Mouse (Mus musculus) heart, embryonic 15.5 days (tissue): Measurements from ENCODE around the gene Prr22. TPM values are rescaled to one million over a fixed set of nuclear protein-coding genes. Genes with fewer than 3 reads are reported as not detected.
A peak's percentile ranks its signal among the peaks of the same experiment; 100 is the strongest.

Experiments
- ATAC-seq: fragments of 200-750 bp; cut with Nextera tagmentation; replicated peaks from 2 replicates; pipeline ENCODE4 v1.8.0; 2017; ENCODE audit warnings: low read depth, moderate TSS enrichment; ENCODE audit not compliant: insufficient number of reproducible peaks, insufficient read depth, low FRiP score
- H3K27ac ChIP-seq: fragments of 300-500 bp; sonication (generic); 2 replicates; pipeline ENCODE4 v1.5.1; 2015; ENCODE audit warnings: mild to moderate bottlenecking, inconsistent platforms
- H3K27me3 ChIP-seq: fragments of 300-500 bp; sonication (generic); 2 replicates; pipeline ENCODE4 v1.6.1; 2015; ENCODE audit warnings: inconsistent platforms
- H3K36me3 ChIP-seq: fragments of 300-500 bp; sonication (generic); 2 replicates; pipeline ENCODE4 v1.6.1; 2015; ENCODE audit warnings: mild to moderate bottlenecking, inconsistent platforms
- H3K4me1 ChIP-seq: fragments of 300-500 bp; sonication (generic); replicated peaks from 2 replicates; pipeline ENCODE4 v1.6.1; 2015; ENCODE audit warnings: inconsistent platforms
- H3K4me2 ChIP-seq: fragments of 300-500 bp; sonication (generic); 2 replicates; pipeline ENCODE4 v1.6.1; 2015; ENCODE audit warnings: inconsistent platforms, mild to moderate bottlenecking, moderate library complexity
- H3K4me3 ChIP-seq: fragments of 300-500 bp; sonication (generic); 2 replicates; pipeline ENCODE4 v1.5.1; 2015; ENCODE audit warnings: mild to moderate bottlenecking, inconsistent platforms
- H3K9ac ChIP-seq: fragments of 300-500 bp; sonication (generic); 2 replicates; pipeline ENCODE4 v1.6.1; 2015; ENCODE audit warnings: mild to moderate bottlenecking, inconsistent platforms
- H3K9me3 ChIP-seq: fragments of 300-500 bp; sonication (generic); replicated peaks from 2 replicates; pipeline ENCODE4 v1.6.1; 2016; ENCODE audit warnings: inconsistent platforms
- WGBS: fragments of 180-500 bp; shearing (Covaris S2); methylation state at CpG from one replicate; pipeline ENCODE4 v1.1.7; 2015; ENCODE audit warnings: mixed read lengths; 5-methylcytosine and 5-hydroxymethylcytosine counted together
- polyA plus RNA-seq: library from polyadenylated mRNA; unstranded; fragments of >200 nt; fragmentation: Nextera tagmentation; extraction: Ambion mirVana; gene quantifications from 2 replicates; pipeline ENCODE4 v1.2.1, GENCODE M21; 2015

Prr22 gene
- polyA plus RNA-seq, result 0.92 and 1.1 TPM in 2 replicates

- no peak within 1 kb of the TSS for H3K4me2 ChIP-seq
- ATAC-seq, result no peak
- peaks cover 14% of the 10 kb centered on the region for H3K4me1 ChIP-seq
- H3K9ac ChIP-seq, result no peak within 1 kb of the TSS
- 86% methylated on average over 5 of the region's 5 CpGs for WGBS
- H3K4me3 ChIP-seq, result no peak within 1 kb of the TSS
- H3K36me3 ChIP-seq, result peaks cover 43% of the 10 kb centered on the region
- no peaks in the 10 kb centered on the region for H3K9me3 ChIP-seq
- H3K27ac ChIP-seq, result no peak within 1 kb of the TSS
- H3K27me3 ChIP-seq, result no peaks in the 10 kb centered on the region
These were observed at the start of gene Prr22 for GRCm38 (mm10) chr17:56769950-56770349. TSS of gene Prr22 (plus strand) at chr17:56770250.

- no peak for ATAC-seq
- peaks cover 33% of the 10 kb centered on the region for H3K36me3 ChIP-seq
- H3K4me3 ChIP-seq, result no peak overlapping the region
- no peaks in the 10 kb centered on the region for H3K9me3 ChIP-seq
- H3K4me1 ChIP-seq, result peaks cover 49% of the 10 kb centered on the region
- H3K9ac ChIP-seq, result no peak overlapping the region
- no peaks in the 10 kb centered on the region for H3K27me3 ChIP-seq
- peak overlapping the region; percentile 32; the same call in 1 of the 2 replicates for H3K27ac ChIP-seq
- H3K4me2 ChIP-seq, result no peak overlapping the region
- 70% methylated on average over 5 of the region's 5 CpGs for WGBS
These were observed 47.6 kb upstream of the Prr22 start for GRCm38 (mm10) chr17:56722441-56722840.

- Histone ChIP-seq H3K27ac (0 out of 2 replicates have a peak overlapping the region, but pooled peaks have one; percentile 25), H3K4me3 (no peak overlapping the region), H3K4me2 (no peak overlapping the region), H3K9ac (peak overlapping the region; percentile 29), H3K27me3 (no peaks in the 10 kb centered on the region), H3K9me3 (no peaks in the 10 kb centered on the region), H3K4me1 (peaks cover 57% of the 10 kb centered on the region), H3K36me3 (peaks cover 33% of the 10 kb centered on the region)
- WGBS, result 70% methylated on average over 11 of the region's 11 CpGs
- no peak for ATAC-seq
These were observed 46.5 kb upstream of the Prr22 start for GRCm38 (mm10) chr17:56723419-56724161.

GRCm38 (mm10) chr17:56727029-56727649 is 42.9 kb upstream of the Prr22 start:
- H3K27me3 ChIP-seq, result peaks cover 6% of the 10 kb centered on the region; the same call in 1 of the 2 replicates
- peak overlapping the region; percentile 40 for H3K4me2 ChIP-seq
- peak overlapping the region; percentile 81 for H3K27ac ChIP-seq
- peak overlapping the region; percentile 38; the same call in 1 of the 2 replicates for H3K9ac ChIP-seq
- no peaks in the 10 kb centered on the region for H3K9me3 ChIP-seq
- WGBS, result 19% methylated on average over 7 of the region's 7 CpGs
- H3K4me1 ChIP-seq, result peaks cover 50% of the 10 kb centered on the region
- H3K4me3 ChIP-seq, result no peak overlapping the region
- ATAC-seq, result peak; percentile 12
- H3K36me3 ChIP-seq, result peaks cover 20% of the 10 kb centered on the region

- H3K9me3 ChIP-seq, result no peaks in the 10 kb centered on the region
- peaks cover 6% of the 10 kb centered on the region; the same call in 1 of the 2 replicates for H3K27me3 ChIP-seq
- peaks cover 16% of the 10 kb centered on the region for H3K36me3 ChIP-seq
- peak overlapping the region; percentile 38; the same call in 1 of the 2 replicates for H3K9ac ChIP-seq
- 12% methylated on average over 12 of the region's 12 CpGs for WGBS
- H3K27ac ChIP-seq, result peak overlapping the region; percentile 81
- 0 out of 2 replicates have a peak overlapping the region, but pooled peaks have one; percentile 7 for H3K4me3 ChIP-seq
- peaks cover 49% of the 10 kb centered on the region for H3K4me1 ChIP-seq
- 0 out of 2 replicates have a peak, but pooled peaks have one; percentile 38 for ATAC-seq
- peak overlapping the region; percentile 40 for H3K4me2 ChIP-seq
These were observed 42.4 kb upstream of the Prr22 start for GRCm38 (mm10) chr17:56727659-56728058.

- H3K27ac ChIP-seq, result peak overlapping the region; percentile 81
- peak overlapping the region; percentile 40 for H3K4me2 ChIP-seq
- peaks cover 11% of the 10 kb centered on the region for H3K36me3 ChIP-seq
- peaks cover 9% of the 10 kb centered on the region; the same call in 1 of the 2 replicates for H3K27me3 ChIP-seq
- no peaks in the 10 kb centered on the region for H3K9me3 ChIP-seq
- H3K4me3 ChIP-seq, result 0 out of 2 replicates have a peak overlapping the region, but pooled peaks have one; percentile 7
- WGBS, result 7% methylated on average over 12 of the region's 12 CpGs
- peak overlapping the region; percentile 38; the same call in 1 of the 2 replicates for H3K9ac ChIP-seq
- peaks cover 44% of the 10 kb centered on the region for H3K4me1 ChIP-seq
- ATAC-seq, result peak; percentile 79
These were observed 41.9 kb upstream of the Prr22 start for GRCm38 (mm10) chr17:56728117-56728516.

- H3K9me3 ChIP-seq, result no peaks in the 10 kb centered on the region
- ATAC-seq, result no peak
- 31% methylated on average over 6 of the region's 6 CpGs for WGBS
- H3K36me3 ChIP-seq, result peaks cover 3% of the 10 kb centered on the region; the same call in 1 of the 2 replicates
- peak overlapping the region; percentile 81; the same call in 1 of the 2 replicates for H3K27ac ChIP-seq
- H3K4me3 ChIP-seq, result no peak overlapping the region
- no peak overlapping the region for H3K9ac ChIP-seq
- H3K27me3 ChIP-seq, result peaks cover 12% of the 10 kb centered on the region; the same call in 1 of the 2 replicates
- H3K4me1 ChIP-seq, result peaks cover 38% of the 10 kb centered on the region
- H3K4me2 ChIP-seq, result no peak overlapping the region
These were observed 40.9 kb upstream of the Prr22 start for GRCm38 (mm10) chr17:56729151-56729550.

GRCm38 (mm10) chr17:56729656-56730055 is 40.4 kb upstream of the Prr22 start:
- WGBS, result 75% methylated on average over 2 of the region's 2 CpGs
- H3K4me3 ChIP-seq, result no peak overlapping the region
- H3K4me1 ChIP-seq, result peaks cover 38% of the 10 kb centered on the region
- H3K36me3 ChIP-seq, result 0 out of 2 replicates have a peak, but pooled peaks cover 3% of the 10 kb centered on the region
- no peak overlapping the region for H3K9ac ChIP-seq
- H3K4me2 ChIP-seq, result no peak overlapping the region
- no peak for ATAC-seq
- H3K9me3 ChIP-seq, result no peaks in the 10 kb centered on the region
- peaks cover 12% of the 10 kb centered on the region; the same call in 1 of the 2 replicates for H3K27me3 ChIP-seq
- no peak overlapping the region for H3K27ac ChIP-seq

- H3K27ac ChIP-seq, result no peak overlapping the region
- no peak for ATAC-seq
- H3K4me3 ChIP-seq, result no peak overlapping the region
- no peaks in the 10 kb centered on the region for H3K9me3 ChIP-seq
- peaks cover 11% of the 10 kb centered on the region; the same call in 1 of the 2 replicates for H3K27me3 ChIP-seq
- no peaks in the 10 kb centered on the region for H3K36me3 ChIP-seq
- WGBS, result 40% methylated on average over 8 of the region's 8 CpGs
- peaks cover 27% of the 10 kb centered on the region for H3K4me1 ChIP-seq
- no peak overlapping the region for H3K9ac ChIP-seq
- no peak overlapping the region for H3K4me2 ChIP-seq
These were observed 33.5 kb upstream of the Prr22 start for GRCm38 (mm10) chr17:56736534-56736933.

- no peaks in the 10 kb centered on the region for H3K36me3 ChIP-seq
- H3K4me2 ChIP-seq, result no peak overlapping the region
- H3K27ac ChIP-seq, result no peak overlapping the region
- WGBS, result 70% methylated on average over 10 of the region's 10 CpGs
- H3K9me3 ChIP-seq, result no peaks in the 10 kb centered on the region
- H3K27me3 ChIP-seq, result 0 out of 2 replicates have a peak, but pooled peaks cover 2% of the 10 kb centered on the region
- no peak for ATAC-seq
- peaks cover 31% of the 10 kb centered on the region for H3K4me1 ChIP-seq
- H3K9ac ChIP-seq, result no peak overlapping the region
- H3K4me3 ChIP-seq, result no peak overlapping the region
These were observed 31.8 kb upstream of the Prr22 start for GRCm38 (mm10) chr17:56738221-56738620.

- Histone ChIP-seq H3K36me3 (no peaks in the 10 kb centered on the region), H3K27ac (peak overlapping the region; percentile 87), H3K4me2 (peak overlapping the region; percentile 5), H3K9ac (no peak overlapping the region), H3K27me3 (no peaks in the 10 kb centered on the region), H3K4me3 (no peak overlapping the region), H3K9me3 (no peaks in the 10 kb centered on the region), H3K4me1 (peaks cover 31% of the 10 kb centered on the region)
- peak; percentile 89 for ATAC-seq
- 39% methylated on average over 17 of the region's 17 CpGs for WGBS
These were observed 29.8 kb upstream of the Prr22 start for GRCm38 (mm10) chr17:56740118-56740787.
